Mouse (Mus musculus) lung, embryonic 15.5 days (tissue): Measurements from ENCODE around the gene Lifr. TPM values are rescaled to one million over a fixed set of nuclear protein-coding genes. Genes with fewer than 3 reads are reported as not detected.

Experiments used
- ATAC-seq: fragments of 200-750 bp; cut with Nextera tagmentation; 2 replicates; pipeline ENCODE4 v1.8.0; 2017; ENCODE audit warnings: moderate number of reproducible peaks, borderline replicate concordance; ENCODE audit not compliant: low FRiP score, low TSS enrichment; ENCODE audit errors: extremely low read depth
- H3K27ac ChIP-seq: fragments of 300-500 bp; sonication (generic); 2 replicates; pipeline ENCODE4 v1.5.1; 2015; ENCODE audit warnings: moderate library complexity, mild to moderate bottlenecking, inconsistent platforms
- H3K27me3 ChIP-seq: fragments of 300-500 bp; sonication (generic); 2 replicates; pipeline ENCODE4 v1.6.1; 2015; ENCODE audit warnings: inconsistent platforms
- H3K36me3 ChIP-seq: fragments of 300-500 bp; sonication (generic); 2 replicates; pipeline ENCODE4 v1.6.1; 2015; ENCODE audit warnings: inconsistent platforms
- H3K4me1 ChIP-seq: fragments of 300-500 bp; sonication (generic); 2 replicates; pipeline ENCODE4 v1.6.1; 2015; ENCODE audit warnings: inconsistent platforms
- H3K4me2 ChIP-seq: fragments of 300-500 bp; sonication (generic); 2 replicates; pipeline ENCODE4 v1.6.1; 2015; ENCODE audit warnings: inconsistent platforms, mild to moderate bottlenecking, moderate library complexity
- H3K4me3 ChIP-seq: fragments of 300-500 bp; sonication (generic); 2 replicates; pipeline ENCODE4 v1.5.1; 2015; ENCODE audit warnings: mild to moderate bottlenecking, inconsistent platforms
- H3K9ac ChIP-seq: fragments of 300-500 bp; sonication (generic); 2 replicates; pipeline ENCODE4 v1.6.1; 2015; ENCODE audit warnings: inconsistent platforms
- H3K9me3 ChIP-seq: fragments of 300-500 bp; sonication (generic); 2 replicates; pipeline ENCODE4 v1.6.1; 2016; ENCODE audit warnings: inconsistent platforms
- WGBS: fragments of 180-500 bp; shearing (Covaris S2); methylation state at CpG from one replicate; pipeline ENCODE4 v1.1.7; 2015; 5-methylcytosine and 5-hydroxymethylcytosine counted together
- polyA plus RNA-seq: library from polyadenylated mRNA; unstranded; fragments of >200 nt; fragmentation: Nextera tagmentation; extraction: Ambion mirVana; gene quantifications from 2 replicates; pipeline ENCODE4 v1.2.1, GENCODE M21; 2015

Lifr gene
- polyA plus RNA-seq, 1 experiment from 2014 or later, result 24.1 TPM

DNA sequence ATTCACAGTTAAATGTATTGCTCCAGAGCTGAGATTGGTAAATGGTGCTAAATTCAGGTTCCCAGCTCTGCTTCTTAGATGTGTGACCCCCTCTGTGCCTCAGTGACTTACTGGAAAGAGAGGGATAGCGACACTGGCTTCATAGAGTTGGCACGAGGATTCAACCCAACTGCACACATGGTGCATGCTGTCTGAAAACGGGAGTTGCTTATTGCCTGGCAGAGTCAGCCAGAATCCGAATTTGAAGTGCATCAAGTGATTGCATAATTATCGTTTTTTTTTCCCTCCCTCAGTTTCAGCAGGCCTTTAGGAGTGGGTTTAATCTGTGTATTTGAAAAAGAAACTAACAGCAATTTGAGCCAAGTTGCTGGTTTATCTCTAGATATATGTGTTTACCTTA lies 55.1 kb downstream of the Lifr start:
- Histone ChIP-seq H3K27ac (peak overlapping the region; percentile 46; the same call in 1 of the 2 replicates), H3K36me3 (no peaks in the 10 kb centered on the region), H3K9me3 (no peaks in the 10 kb centered on the region), H3K27me3 (no peaks in the 10 kb centered on the region), H3K4me3 (no peak overlapping the region), H3K4me1 (peaks cover 36% of the 10 kb centered on the region), H3K9ac (no peak overlapping the region), H3K4me2 (0 out of 2 replicates have a peak overlapping the region, but pooled peaks have one; percentile 10)
- WGBS, result 31% methylated on average over 5 of the region's 5 CpGs
- ATAC-seq, result no peak

GRCm38 (mm10) chr15:7146529-7146928 lies 56.1 kb downstream of the Lifr start:
- WGBS, result 36% methylated on average over 8 of the region's 8 CpGs
- ATAC-seq, result no peak
- H3K4me3 ChIP-seq, result no peak overlapping the region
- peaks cover 36% of the 10 kb centered on the region for H3K4me1 ChIP-seq
- H3K27me3 ChIP-seq, result no peaks in the 10 kb centered on the region
- no peak overlapping the region for H3K27ac ChIP-seq
- no peak overlapping the region for H3K4me2 ChIP-seq
- H3K9ac ChIP-seq, result no peak overlapping the region
- H3K36me3 ChIP-seq, result no peaks in the 10 kb centered on the region
- H3K9me3 ChIP-seq, result no peaks in the 10 kb centered on the region

- H3K27me3 ChIP-seq, result no peaks in the 10 kb centered on the region
- H3K4me1 ChIP-seq, result peaks cover 36% of the 10 kb centered on the region
- no peaks in the 10 kb centered on the region for H3K36me3 ChIP-seq
- no peak overlapping the region for H3K4me2 ChIP-seq
- no peak overlapping the region for H3K9ac ChIP-seq
- 90% methylated on average over 18 of the region's 18 CpGs for WGBS
- no peak overlapping the region for H3K27ac ChIP-seq
- no peak overlapping the region for H3K4me3 ChIP-seq
- ATAC-seq, result no peak
- no peaks in the 10 kb centered on the region for H3K9me3 ChIP-seq
Observed at GRCm38 (mm10) chr15:7149796-7150195, 59.4 kb downstream of the Lifr start.

GRCm38 (mm10) chr15:7150591-7150990 lies 60.2 kb downstream of the Lifr start:
- no peaks in the 10 kb centered on the region for H3K27me3 ChIP-seq
- H3K9ac ChIP-seq, result no peak overlapping the region
- WGBS, result 86% methylated on average over 9 of the region's 9 CpGs
- H3K27ac ChIP-seq, result no peak overlapping the region
- peaks cover 33% of the 10 kb centered on the region for H3K4me1 ChIP-seq
- no peak for ATAC-seq
- no peak overlapping the region for H3K4me3 ChIP-seq
- no peaks in the 10 kb centered on the region for H3K9me3 ChIP-seq
- H3K36me3 ChIP-seq, result no peaks in the 10 kb centered on the region
- no peak overlapping the region for H3K4me2 ChIP-seq

GRCm38 (mm10) chr15:7152116-7152760 lies 61.8 kb downstream of the Lifr start:
- Histone ChIP-seq H3K27ac (no peak overlapping the region), H3K4me1 (peaks cover 19% of the 10 kb centered on the region), H3K27me3 (no peaks in the 10 kb centered on the region), H3K4me3 (no peak overlapping the region), H3K36me3 (0 out of 2 replicates have a peak, but pooled peaks cover 3% of the 10 kb centered on the region), H3K4me2 (no peak overlapping the region), H3K9ac (no peak overlapping the region), H3K9me3 (no peaks in the 10 kb centered on the region)
- ATAC-seq, result no peak
- WGBS, result 76% methylated on average over 10 of the region's 10 CpGs

- WGBS, result 58% methylated on average over 15 of the region's 15 CpGs
- Histone ChIP-seq H3K4me1 (peaks cover 19% of the 10 kb centered on the region), H3K27ac (peak overlapping the region; percentile 51), H3K4me3 (no peak overlapping the region), H3K9me3 (no peaks in the 10 kb centered on the region), H3K27me3 (no peaks in the 10 kb centered on the region), H3K4me2 (no peak overlapping the region), H3K36me3 (peaks cover 12% of the 10 kb centered on the region; the same call in 1 of the 2 replicates), H3K9ac (no peak overlapping the region; the same call in 1 of the 2 replicates)
- ATAC-seq, result peak; percentile 15; the same call in 1 of the 2 replicates
Observed at GRCm38 (mm10) chr15:7154010-7154736, 63.8 kb downstream of the Lifr start.

DNA sequence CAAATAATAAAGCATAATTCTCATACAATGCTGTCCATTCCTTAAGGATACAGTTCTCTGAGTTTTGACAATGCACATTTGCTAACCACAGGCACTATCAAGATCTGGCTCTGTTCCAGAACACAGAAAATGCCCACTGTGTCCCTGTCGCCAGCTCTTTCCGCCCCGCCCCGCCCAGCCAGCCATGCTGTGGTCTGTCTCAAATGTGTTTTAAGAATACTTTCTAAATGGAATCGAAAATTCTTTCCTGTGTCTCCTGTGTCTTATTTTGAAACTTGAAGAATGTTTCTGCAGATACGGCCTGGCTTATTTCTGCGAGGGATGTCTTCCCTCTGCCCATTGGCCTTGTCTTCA lies 64.3 kb downstream of the Lifr start:
- Histone ChIP-seq H3K9ac (no peak overlapping the region), H3K27ac (peak overlapping the region; percentile 51), H3K4me2 (no peak overlapping the region; the same call in 1 of the 2 replicates), H3K9me3 (no peaks in the 10 kb centered on the region), H3K4me1 (peaks cover 19% of the 10 kb centered on the region), H3K27me3 (no peaks in the 10 kb centered on the region), H3K36me3 (peaks cover 16% of the 10 kb centered on the region), H3K4me3 (no peak overlapping the region)
- ATAC-seq, result peak; percentile 35; the same call in 1 of the 2 replicates
- 38% methylated on average over 7 of the region's 7 CpGs for WGBS

DNA sequence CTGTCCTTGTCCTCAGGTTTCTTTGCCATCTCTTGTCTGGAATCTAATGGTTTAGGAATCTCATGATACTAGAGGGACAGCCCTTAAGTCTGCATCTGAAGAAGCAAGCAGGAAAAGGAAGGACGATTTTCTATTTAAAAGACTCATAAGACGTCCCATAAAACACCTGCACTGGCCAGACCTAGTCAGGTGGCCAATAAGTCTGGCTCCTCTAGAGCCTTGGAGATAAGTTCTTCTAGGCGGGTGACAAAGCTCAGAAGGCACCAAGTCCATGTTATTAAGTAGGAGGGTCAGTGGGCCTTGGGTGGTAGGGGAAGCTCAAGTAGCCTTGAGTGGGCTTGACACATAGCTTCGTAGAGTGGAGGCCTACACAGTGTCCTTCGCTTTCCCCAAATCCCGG lies 67.2 kb downstream of the Lifr start:
- Histone ChIP-seq H3K36me3 (peaks cover 36% of the 10 kb centered on the region), H3K4me1 (peaks cover 19% of the 10 kb centered on the region), H3K4me3 (no peak overlapping the region), H3K27me3 (no peaks in the 10 kb centered on the region), H3K4me2 (no peak overlapping the region), H3K27ac (no peak overlapping the region), H3K9ac (no peak overlapping the region), H3K9me3 (no peaks in the 10 kb centered on the region)
- ATAC-seq, result no peak
- WGBS, result 87% methylated on average over 6 of the region's 6 CpGs

- Histone ChIP-seq H3K9me3 (no peaks in the 10 kb centered on the region), H3K27ac (no peak overlapping the region), H3K4me2 (no peak overlapping the region), H3K36me3 (peaks cover 49% of the 10 kb centered on the region), H3K9ac (no peak overlapping the region), H3K27me3 (no peaks in the 10 kb centered on the region), H3K4me1 (peaks cover 4% of the 10 kb centered on the region), H3K4me3 (no peak overlapping the region)
- 84% methylated on average over 9 of the region's 9 CpGs for WGBS
- no peak for ATAC-seq
Observed at GRCm38 (mm10) chr15:7159869-7160268, 69.5 kb downstream of the Lifr start.

DNA sequence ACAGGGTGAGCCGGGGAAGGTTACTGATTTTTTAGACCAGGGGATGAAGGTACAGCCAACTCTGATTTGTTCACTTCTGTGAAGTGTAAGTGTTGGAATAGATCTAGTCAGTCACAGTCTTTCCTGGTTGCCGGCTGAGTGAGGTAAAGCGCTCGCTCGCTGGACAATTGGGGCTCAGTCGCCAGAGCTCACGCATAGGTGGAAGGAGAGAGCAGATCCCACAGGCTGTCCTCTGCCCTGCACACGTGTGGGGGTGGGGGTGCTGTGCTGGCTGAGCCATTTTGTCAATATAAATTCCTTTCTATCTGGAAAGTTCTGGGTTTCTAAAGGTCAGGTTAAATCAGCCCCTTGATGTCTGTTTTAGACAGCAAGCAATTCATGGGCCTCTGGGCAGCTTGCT lies 69.9 kb downstream of the Lifr start:
- ATAC-seq, result no peak
- H3K36me3 ChIP-seq, result peaks cover 51% of the 10 kb centered on the region

DNA sequence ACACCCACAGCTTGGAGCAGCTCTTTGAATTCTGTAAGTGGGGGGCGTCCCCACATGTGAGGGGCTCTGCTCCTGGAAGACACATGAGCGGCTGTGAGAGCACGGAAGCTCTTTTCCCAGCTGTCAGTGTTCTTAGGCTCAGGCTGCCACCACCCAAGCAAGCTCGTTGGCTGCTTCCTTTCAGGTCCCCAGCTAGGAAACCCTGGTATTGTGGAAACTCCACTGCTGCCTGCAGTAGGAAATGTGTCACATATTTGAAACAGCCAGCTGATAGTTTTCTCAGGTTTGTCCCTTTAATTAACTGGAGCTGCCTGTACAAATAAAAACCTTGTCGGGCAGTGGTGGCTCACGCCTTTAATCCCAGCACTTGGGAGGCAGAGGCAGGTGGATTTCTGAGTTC lies 73.4 kb downstream of the Lifr start:
- Histone ChIP-seq H3K4me2 (no peak overlapping the region), H3K4me3 (no peak overlapping the region), H3K9me3 (no peaks in the 10 kb centered on the region), H3K9ac (no peak overlapping the region), H3K27ac (no peak overlapping the region), H3K36me3 (peaks cover 42% of the 10 kb centered on the region), H3K4me1 (no peaks in the 10 kb centered on the region), H3K27me3 (no peaks in the 10 kb centered on the region)
- 71% methylated on average over 6 of the region's 6 CpGs for WGBS
- no peak for ATAC-seq

More for the DNA sequence above, 69.9 kb downstream of the Lifr start:
- no peaks in the 10 kb centered on the region for H3K9me3 ChIP-seq
- no peak overlapping the region for H3K27ac ChIP-seq
- H3K9ac ChIP-seq, result no peak overlapping the region
- H3K4me1 ChIP-seq, result no peaks in the 10 kb centered on the region
- H3K4me2 ChIP-seq, result no peak overlapping the region
- H3K4me3 ChIP-seq, result no peak overlapping the region
- WGBS, result 87% methylated on average over 8 of the region's 8 CpGs
- no peaks in the 10 kb centered on the region for H3K27me3 ChIP-seq

- Histone ChIP-seq H3K4me2 (no peak overlapping the region), H3K4me1 (no peaks in the 10 kb centered on the region), H3K9ac (no peak overlapping the region), H3K36me3 (peaks cover 32% of the 10 kb centered on the region), H3K4me3 (no peak overlapping the region), H3K27me3 (no peaks in the 10 kb centered on the region), H3K27ac (no peak overlapping the region), H3K9me3 (no peaks in the 10 kb centered on the region)
- WGBS, result 89% methylated on average over 9 of the region's 9 CpGs
- ATAC-seq, result no peak
Observed at GRCm38 (mm10) chr15:7166735-7167134, 76.3 kb downstream of the Lifr start.
